Mouse (Mus musculus): ENCODE data around the gene Pramef20.
"Not testable (repeated sequence)": the region's sequence is repeated elsewhere in the genome, so short reads cannot be mapped to it uniquely, and the experiment has no call there.

Pramef20 gene

DNA sequence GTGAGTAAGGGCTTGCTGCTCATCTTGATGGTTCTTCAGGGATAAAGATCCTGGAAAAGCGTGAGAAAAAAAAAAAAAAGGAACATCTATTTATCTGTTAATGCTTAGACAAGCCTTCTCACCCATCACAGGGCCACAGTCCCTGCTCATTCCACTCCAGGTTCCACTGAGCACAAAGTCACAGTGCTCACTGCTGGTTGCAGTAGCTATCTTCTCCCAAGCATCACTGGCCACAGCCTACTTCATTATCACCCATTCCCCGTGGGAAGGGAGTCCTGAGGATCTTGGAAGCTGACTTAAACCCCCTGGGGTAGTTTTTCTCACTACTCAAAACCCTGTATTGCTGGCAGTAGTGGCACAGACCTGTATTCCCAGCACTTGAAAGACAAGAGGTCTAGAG, at the start of gene Pramef20:
TSS of gene Pramef20 (minus strand) at position 23 of the 400 bp plus-strand sequence.
- DNase-seq: no peak

DNA sequence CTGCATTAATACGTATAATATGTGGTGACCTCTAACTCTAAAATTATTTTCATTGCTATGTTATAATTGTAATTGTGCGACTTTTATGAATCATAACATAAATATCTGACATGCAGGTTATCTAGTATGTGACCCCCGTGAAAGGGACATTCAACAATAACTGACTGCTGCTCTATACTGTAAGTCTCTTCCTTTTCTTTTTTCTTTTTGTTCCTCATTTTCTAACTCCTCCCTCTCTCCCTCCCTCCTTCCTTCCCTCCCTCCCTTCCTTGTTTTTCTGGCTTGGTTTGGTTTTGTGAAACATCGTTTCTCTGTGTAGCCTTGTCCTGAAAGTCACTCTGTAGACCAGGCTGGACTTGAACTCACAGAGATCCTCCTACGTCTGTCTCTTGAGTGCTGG, 46.9 kb upstream of the Pramef20 start:
- no peak for DNase-seq

- DNase-seq: no peak
Measured at GRCm38 (mm10) chr4:144420644-144421043, 42.9 kb upstream of the Pramef20 start.

DNA sequence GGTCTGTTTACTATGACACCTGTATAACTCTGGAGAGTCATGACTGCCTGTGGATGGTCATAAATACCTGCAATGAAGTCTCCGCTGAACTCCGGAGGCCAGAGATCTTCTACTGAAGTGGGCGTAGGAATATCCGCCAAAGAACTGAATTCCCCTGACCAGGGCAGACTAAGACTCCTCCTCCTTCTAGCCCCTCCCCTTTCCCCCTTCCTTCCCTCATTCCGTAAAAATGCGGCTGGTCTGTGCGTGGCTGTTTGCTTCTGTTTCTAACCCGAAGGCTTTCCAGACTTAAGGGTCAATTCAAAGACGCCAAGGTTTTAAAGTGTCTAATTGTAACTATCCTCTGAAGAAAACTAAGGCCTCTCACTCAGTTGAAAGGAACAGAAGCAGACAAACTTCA, 30.6 kb upstream of the Pramef20 start, which contains the start of gene Pramef12:
TSS of gene Pramef12 (minus strand) at position 175 of the 400 bp plus-strand sequence.
- no peak for DNase-seq

GRCm38 (mm10) chr4:144406261-144406660, 28.5 kb upstream of the Pramef20 start:
- no peak for DNase-seq

- no peak for DNase-seq
Measured at GRCm38 (mm10) chr4:144404456-144405086, 26.8 kb upstream of the Pramef20 start.

GRCm38 (mm10) chr4:144402712-144403111, 25.0 kb upstream of the Pramef20 start:
- DNase-seq: no peak

GRCm38 (mm10) chr4:144396316-144396715, 18.6 kb upstream of the Pramef20 start:
- no peak for DNase-seq

DNA sequence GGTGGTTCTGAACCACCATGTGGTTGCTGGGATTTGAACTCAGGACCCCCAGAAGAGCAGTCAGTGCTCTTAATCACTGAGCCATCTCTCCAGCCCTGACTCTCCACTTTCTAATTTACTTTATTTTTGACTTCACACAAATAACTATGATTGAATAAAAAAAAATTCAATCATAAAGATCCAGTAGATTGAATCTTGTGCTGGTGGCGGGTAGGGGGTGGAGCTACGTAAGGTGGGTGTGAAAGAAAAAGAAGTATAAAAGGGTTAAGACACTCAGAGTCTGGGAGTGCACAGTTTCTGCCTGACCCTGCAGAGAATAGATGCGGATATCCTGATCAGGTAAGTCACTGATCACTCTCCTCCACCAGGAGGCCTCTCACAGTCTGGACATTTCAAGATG, 20.1 kb downstream of the Pramef20 start, which contains the start of gene Gm13119:
TSS of gene Gm13119 (plus strand) at position 301 of the 400 bp plus-strand sequence.
- not testable (repeated sequence) for DNase-seq

- not testable (repeated sequence) for DNase-seq
Measured at GRCm38 (mm10) chr4:144335856-144336255, 41.9 kb downstream of the Pramef20 start.

DNA sequence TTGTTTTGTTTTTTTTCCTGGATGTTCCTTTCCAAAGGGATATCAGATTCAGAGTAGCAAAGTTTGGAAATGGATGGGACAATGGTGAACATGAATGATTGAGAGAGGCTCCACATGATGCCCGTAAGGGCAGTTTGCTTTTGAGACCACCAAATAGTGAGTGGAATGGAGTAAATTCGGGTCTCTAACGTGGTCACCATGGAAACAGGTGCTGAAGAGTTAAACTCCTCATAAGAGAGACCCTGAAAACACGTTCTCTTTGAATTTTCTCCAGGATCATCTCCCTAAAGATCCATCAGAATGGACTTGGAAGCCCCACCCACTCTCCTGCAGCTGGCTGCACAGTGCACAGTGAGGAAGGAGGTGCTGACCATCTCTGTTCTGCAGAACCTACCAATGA, 47.8 kb downstream of the Pramef20 start, which contains the start of gene Gm13128:
TSS of gene Gm13128 (plus strand) at position 301 of the 400 bp plus-strand sequence.
- not testable (repeated sequence) for DNase-seq

Data from right cerebral cortex, postnatal 25 days (tissue).